Mouse (Mus musculus) midbrain, embryonic 12.5 days (tissue): ENCODE data around the gene Hnrnpf. TPM values are rescaled to one million over a fixed set of nuclear protein-coding genes. Genes with fewer than 3 reads are reported as not detected.

Experiments used
- ATAC-seq: fragments of 200-750 bp; cut with Nextera tagmentation; 2 replicates; pipeline ENCODE4 v1.8.0; 2017; ENCODE audit warnings: low read depth, moderate TSS enrichment, moderate library complexity; ENCODE audit not compliant: low FRiP score
- H3K27ac ChIP-seq: fragments of 300-500 bp; sonication (generic); replicated peaks from 2 replicates; pipeline ENCODE4 v1.5.1; 2016; ENCODE audit warnings: mild to moderate bottlenecking
- H3K27me3 ChIP-seq: fragments of 300-500 bp; sonication (generic); 2 replicates; pipeline ENCODE4 v1.6.1; 2016; ENCODE audit warnings: mild to moderate bottlenecking
- H3K36me3 ChIP-seq: fragments of 300-500 bp; sonication (generic); 2 replicates; pipeline ENCODE4 v1.6.1; 2016
- H3K4me1 ChIP-seq: fragments of 300-500 bp; sonication (generic); 2 replicates; pipeline ENCODE4 v1.6.1; 2016
- H3K4me2 ChIP-seq: fragments of 300-500 bp; sonication (generic); replicated peaks from 2 replicates; pipeline ENCODE4 v1.6.1; 2016; ENCODE audit warnings: mild to moderate bottlenecking, moderate library complexity
- H3K4me3 ChIP-seq: fragments of 300-500 bp; sonication (generic); 2 replicates; pipeline ENCODE4 v1.5.1; 2016; ENCODE audit warnings: mild to moderate bottlenecking
- H3K9ac ChIP-seq: fragments of 300-500 bp; sonication (generic); replicated peaks from 2 replicates; pipeline ENCODE4 v1.6.1; 2016; ENCODE audit warnings: mild to moderate bottlenecking, moderate library complexity
- H3K9me3 ChIP-seq: fragments of 300-500 bp; sonication (generic); 2 replicates; pipeline ENCODE4 v1.6.1; 2016; ENCODE audit warnings: mild to moderate bottlenecking
- WGBS: fragments of 180-500 bp; shearing (Covaris S2); methylation state at CpG from one replicate; pipeline ENCODE4 v1.1.7; 2016; 5-methylcytosine and 5-hydroxymethylcytosine counted together
- polyA plus RNA-seq: library from polyadenylated mRNA; unstranded; fragments of >200 nt; fragmentation: Nextera tagmentation; extraction: Ambion mirVana; gene quantifications from 2 replicates; pipeline ENCODE4 v1.2.1, GENCODE M21; 2016

The Hnrnpf gene
- polyA plus RNA-seq, 1 experiment from 2014 or later: 521 TPM

GRCm38 (mm10) chr6:117929945-117930655 lies 30.0 kb downstream of the Hnrnpf start:
- Histone ChIP-seq H3K9me3 (no peaks in the 10 kb centered on the region), H3K27me3 (no peaks in the 10 kb centered on the region), H3K36me3 (peaks cover 39% of the 10 kb centered on the region), H3K4me1 (no peaks in the 10 kb centered on the region), H3K4me2 (no peak overlapping the region), H3K4me3 (no peak overlapping the region), H3K27ac (no peak overlapping the region), H3K9ac (no peak overlapping the region)
- ATAC-seq: no peak
- 93% methylated on average over 3 of the region's 3 CpGs for WGBS

DNA sequence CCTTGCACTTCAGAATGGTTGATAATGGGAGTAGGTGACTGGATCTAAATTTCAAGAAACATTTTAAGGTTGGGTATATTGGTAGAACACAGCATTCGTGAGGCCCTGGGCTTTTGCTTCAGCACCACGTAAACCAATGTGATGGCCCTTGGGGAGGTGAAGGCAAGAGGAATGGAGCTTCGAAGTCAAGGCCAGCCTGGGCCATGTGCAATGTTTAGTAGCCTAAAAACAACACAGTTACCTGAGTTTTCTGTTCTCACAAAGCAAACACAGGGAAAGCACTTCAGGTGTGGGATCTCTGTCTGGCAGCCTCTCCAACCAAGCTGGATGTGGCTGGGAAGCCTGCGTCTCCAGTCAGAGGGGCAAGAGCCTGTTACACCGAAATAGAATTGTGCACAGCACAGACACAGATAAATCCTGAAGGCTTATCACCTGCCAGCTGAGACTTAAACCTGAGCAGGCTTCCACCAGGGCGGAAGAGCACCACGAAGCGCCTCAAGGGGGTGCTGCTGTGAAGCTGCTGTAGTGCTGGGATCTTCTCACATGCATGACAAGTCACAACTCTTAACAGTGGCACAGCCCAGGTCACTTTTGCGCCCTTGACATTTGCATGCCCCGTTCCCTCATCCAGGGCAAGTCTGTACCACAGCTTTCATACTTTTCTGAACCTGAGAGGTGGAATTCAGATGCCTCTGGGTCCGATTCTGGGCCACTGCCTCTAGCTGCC lies 32.4 kb downstream of the Hnrnpf start:
- H3K27me3 ChIP-seq: no peaks in the 10 kb centered on the region
- 56% methylated on average over 11 of the region's 11 CpGs for WGBS
- H3K9ac ChIP-seq: no peak overlapping the region

DNA sequence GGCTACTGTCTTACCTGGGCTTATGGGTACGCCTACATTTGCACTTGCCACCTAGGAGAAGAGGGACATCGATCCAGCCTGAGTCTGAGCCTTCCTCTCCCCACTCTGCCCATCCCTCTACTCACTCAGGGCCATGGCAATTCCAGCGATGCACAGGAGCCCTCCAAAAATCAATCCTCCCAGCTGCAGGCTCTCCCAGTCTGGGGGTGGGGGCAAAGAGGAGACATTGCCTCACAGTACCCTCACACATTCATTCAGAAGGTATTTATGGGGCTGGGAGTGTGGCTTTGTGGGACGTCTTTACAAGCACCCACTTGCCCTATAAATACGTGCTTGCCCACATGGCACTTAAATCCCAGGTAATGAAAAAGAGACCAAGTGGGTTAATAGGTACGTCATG lies 34.2 kb downstream of the Hnrnpf start:
- no peaks in the 10 kb centered on the region for H3K9me3 ChIP-seq
- no peak overlapping the region for H3K4me2 ChIP-seq
- no peak for ATAC-seq
- peaks cover 10% of the 10 kb centered on the region for H3K36me3 ChIP-seq
- H3K9ac ChIP-seq: no peak overlapping the region
- H3K27me3 ChIP-seq: no peaks in the 10 kb centered on the region
- no peak overlapping the region for H3K4me3 ChIP-seq
- H3K27ac ChIP-seq: no peak overlapping the region
- 89% methylated on average over 6 of the region's 6 CpGs for WGBS
- H3K4me1 ChIP-seq: no peaks in the 10 kb centered on the region

More for the DNA sequence above, 32.4 kb downstream of the Hnrnpf start:
- ATAC-seq: no peak
- peaks cover 26% of the 10 kb centered on the region for H3K36me3 ChIP-seq
- H3K4me1 ChIP-seq: no peaks in the 10 kb centered on the region
- H3K27ac ChIP-seq: no peak overlapping the region
- no peaks in the 10 kb centered on the region for H3K9me3 ChIP-seq
- no peak overlapping the region for H3K4me3 ChIP-seq
- no peak overlapping the region for H3K4me2 ChIP-seq

DNA sequence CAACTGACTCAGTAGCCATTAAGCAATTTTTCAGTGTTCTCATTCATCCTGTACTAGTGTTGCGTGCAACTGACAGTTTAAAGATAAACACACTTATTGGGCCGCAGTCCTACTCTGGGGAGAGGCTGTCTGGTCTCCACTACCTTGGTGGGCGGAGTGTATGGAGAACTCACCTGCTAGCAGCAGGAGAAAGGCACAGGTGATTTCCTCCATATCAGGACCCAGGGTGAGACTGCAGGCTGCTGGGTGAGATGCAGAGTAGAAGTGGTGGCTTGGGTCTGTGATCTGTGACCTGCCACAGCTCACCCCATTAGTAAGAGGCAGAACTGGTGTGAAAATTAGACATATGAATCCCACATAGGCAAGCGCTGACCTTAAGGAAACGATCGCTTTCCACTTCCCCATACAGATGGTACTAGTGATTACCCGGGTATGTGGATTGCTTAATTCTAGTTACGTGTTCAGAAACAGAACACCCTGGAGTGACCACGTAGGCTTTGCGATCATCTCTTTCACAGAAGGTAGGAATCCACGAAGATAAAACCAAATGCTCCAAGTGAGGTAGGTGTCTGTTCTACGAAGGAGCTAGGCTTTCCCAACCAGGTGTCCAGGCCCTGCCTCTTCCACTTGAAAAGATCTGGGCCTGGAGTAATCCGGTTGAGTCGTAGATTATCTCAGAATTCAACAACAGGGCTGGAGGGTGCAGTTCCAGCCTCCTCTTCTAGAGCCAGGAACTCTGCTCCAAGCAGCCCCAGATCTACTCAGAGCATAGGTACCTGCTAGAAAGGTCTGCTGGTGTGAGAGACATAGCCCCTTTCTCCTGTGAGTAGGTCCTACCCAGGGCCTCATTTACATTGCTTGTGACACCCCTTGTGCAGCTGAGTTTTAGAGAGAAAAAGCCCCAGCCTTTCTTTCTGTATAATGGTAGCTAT lies 35.8 kb downstream of the Hnrnpf start:
- Histone ChIP-seq H3K27ac (no peak overlapping the region), H3K4me2 (no peak overlapping the region), H3K9ac (no peak overlapping the region), H3K36me3 (no peaks in the 10 kb centered on the region), H3K4me1 (no peaks in the 10 kb centered on the region), H3K9me3 (no peaks in the 10 kb centered on the region), H3K4me3 (no peak overlapping the region), H3K27me3 (no peaks in the 10 kb centered on the region)
- no peak for ATAC-seq
- 93% methylated on average over 14 of the region's 14 CpGs for WGBS

DNA sequence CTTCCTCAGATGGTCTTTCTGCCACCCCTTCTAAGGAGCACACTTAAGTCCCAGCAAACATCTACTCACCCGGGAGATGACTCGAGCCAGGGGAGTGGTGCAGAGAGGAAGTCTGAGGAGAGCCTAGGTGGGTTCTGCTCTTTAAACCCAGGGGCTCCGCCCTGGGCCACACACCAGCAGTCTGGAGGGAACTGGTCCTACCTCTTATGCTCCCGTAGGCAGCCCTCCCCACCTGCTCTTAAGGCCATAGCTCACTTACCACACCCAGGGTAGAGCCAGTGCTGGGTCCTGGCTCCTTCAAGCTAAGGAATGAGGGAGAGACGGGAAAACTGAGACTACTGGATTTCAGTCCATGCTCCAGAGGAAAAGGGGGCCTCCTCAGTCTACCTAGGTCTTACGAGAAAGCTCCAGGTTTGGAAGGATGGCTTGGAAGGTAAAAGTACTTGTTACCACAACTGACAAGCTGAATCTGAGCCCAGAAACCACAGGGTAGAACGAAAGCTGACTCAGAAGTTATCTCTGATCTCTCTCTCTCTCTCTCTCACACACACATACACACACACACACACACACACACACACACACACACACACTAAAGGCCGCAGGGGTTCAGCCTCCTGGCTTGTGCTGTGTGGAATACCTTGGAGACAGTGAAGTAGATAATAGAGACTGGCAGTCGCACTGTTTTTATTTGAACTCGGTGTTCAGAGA lies 37.3 kb downstream of the Hnrnpf start, which contains the start of gene Fxyd4:
Gene Fxyd4, minus strand, starts transcription at position 471 of the 711 bp plus-strand sequence.
- no peaks in the 10 kb centered on the region for H3K4me1 ChIP-seq
- no peak within 1 kb of the TSS for H3K9ac ChIP-seq
- WGBS: 78% methylated on average over 10 of the region's 10 CpGs
- no peaks in the 10 kb centered on the region for H3K9me3 ChIP-seq
- no peaks in the 10 kb centered on the region for H3K27me3 ChIP-seq
- ATAC-seq: no peak
- no peak within 1 kb of the TSS for H3K4me3 ChIP-seq
- no peaks in the 10 kb centered on the region for H3K36me3 ChIP-seq
- H3K4me2 ChIP-seq: no peak within 1 kb of the TSS
- no peak within 1 kb of the TSS for H3K27ac ChIP-seq

- Histone ChIP-seq H3K9me3 (no peaks in the 10 kb centered on the region), H3K9ac (no peak overlapping the region), H3K27ac (no peak overlapping the region), H3K4me3 (no peak overlapping the region), H3K27me3 (no peaks in the 10 kb centered on the region), H3K4me2 (no peak overlapping the region), H3K36me3 (no peaks in the 10 kb centered on the region), H3K4me1 (no peaks in the 10 kb centered on the region)
- no peak for ATAC-seq
- 89% methylated on average over 10 of the region's 10 CpGs for WGBS
Measured at GRCm38 (mm10) chr6:117938951-117939350, 38.8 kb downstream of the Hnrnpf start.

- Histone ChIP-seq H3K36me3 (no peaks in the 10 kb centered on the region), H3K9me3 (no peaks in the 10 kb centered on the region), H3K27me3 (no peaks in the 10 kb centered on the region), H3K4me2 (no peak overlapping the region), H3K9ac (no peak overlapping the region), H3K27ac (no peak overlapping the region), H3K4me1 (no peaks in the 10 kb centered on the region), H3K4me3 (no peak overlapping the region)
- 84% methylated on average over 10 of the region's 10 CpGs for WGBS
- no peak for ATAC-seq
Measured at GRCm38 (mm10) chr6:117942769-117943168, 42.6 kb downstream of the Hnrnpf start.

DNA sequence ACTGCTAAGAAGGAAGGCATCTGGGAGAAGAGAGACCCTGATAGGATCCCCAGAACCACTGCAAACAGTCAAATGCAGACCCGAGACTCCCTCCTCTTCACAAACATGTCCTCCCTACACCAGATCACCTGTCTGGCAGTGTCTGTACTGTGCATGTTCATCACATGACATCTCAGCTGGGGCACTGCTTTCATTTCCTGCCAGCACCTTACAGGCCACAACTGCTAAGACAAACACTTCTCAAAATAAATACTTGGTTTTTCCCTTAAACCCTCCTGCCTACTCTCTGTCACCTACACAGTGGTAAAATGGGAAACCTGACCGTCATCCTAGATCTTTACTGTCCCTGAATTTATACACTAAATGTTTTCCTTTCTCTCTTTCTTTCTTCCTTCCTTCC lies 43.8 kb downstream of the Hnrnpf start:
- 93% methylated on average over 2 of the region's 2 CpGs for WGBS

DNA sequence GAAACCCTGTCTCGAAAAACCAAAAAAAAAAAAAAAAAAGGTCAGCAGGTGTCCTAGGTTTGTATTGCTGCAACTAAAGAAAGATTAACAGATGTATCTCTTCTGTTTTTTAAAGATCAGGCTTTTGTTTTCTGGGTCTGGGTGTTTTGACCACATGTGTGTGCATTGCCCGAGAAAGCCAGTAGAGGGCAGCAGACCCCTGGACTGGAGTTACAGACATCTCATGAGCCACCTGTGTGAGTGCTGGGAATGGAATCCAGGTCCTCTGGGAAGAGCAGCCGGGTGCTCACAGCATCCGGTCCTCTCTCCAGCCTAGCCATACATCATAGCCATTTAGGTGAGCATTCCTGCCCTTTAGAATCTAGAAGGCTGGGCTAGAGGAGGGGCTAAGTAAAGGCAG lies 52.2 kb downstream of the Hnrnpf start:
- H3K27me3 ChIP-seq: no peaks in the 10 kb centered on the region
- no peak overlapping the region for H3K4me2 ChIP-seq
- H3K9ac ChIP-seq: no peak overlapping the region
- no peak overlapping the region for H3K4me3 ChIP-seq
- no peak overlapping the region for H3K27ac ChIP-seq
- H3K36me3 ChIP-seq: no peaks in the 10 kb centered on the region
- ATAC-seq: no peak
- H3K9me3 ChIP-seq: peaks cover 3% of the 10 kb centered on the region; the same call in 1 of the 2 replicates
- WGBS: 86% methylated on average over 4 of the region's 4 CpGs
- 0 out of 2 replicates have a peak, but pooled peaks cover 7% of the 10 kb centered on the region for H3K4me1 ChIP-seq

More for the DNA sequence above, 43.8 kb downstream of the Hnrnpf start:
- Histone ChIP-seq H3K27ac (no peak overlapping the region), H3K4me1 (no peaks in the 10 kb centered on the region), H3K9ac (no peak overlapping the region), H3K9me3 (no peaks in the 10 kb centered on the region), H3K4me2 (no peak overlapping the region), H3K27me3 (no peaks in the 10 kb centered on the region), H3K4me3 (no peak overlapping the region), H3K36me3 (no peaks in the 10 kb centered on the region)
- no peak for ATAC-seq

DNA sequence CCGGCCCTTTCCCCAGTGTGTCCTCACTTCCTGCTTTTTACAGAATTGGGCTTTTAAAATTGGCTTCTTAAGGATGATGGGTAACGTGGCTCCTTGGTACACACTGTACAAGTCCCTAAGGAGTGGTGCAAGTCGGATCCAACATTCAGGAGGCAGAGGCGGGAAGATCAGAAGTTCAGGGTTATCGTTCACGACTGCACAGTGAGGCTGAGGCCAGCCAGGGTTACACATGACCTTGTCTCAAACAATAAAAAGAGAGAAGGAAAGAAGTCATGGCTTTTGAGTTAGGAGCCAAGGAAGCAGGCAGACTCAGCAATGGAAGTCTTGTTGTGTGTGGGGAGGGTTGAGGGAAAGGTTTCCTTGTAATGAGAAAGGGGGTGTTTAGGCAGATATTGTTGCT lies 56.0 kb downstream of the Hnrnpf start:
- 0 out of 2 replicates have a peak, but pooled peaks cover 7% of the 10 kb centered on the region for H3K4me1 ChIP-seq
- H3K4me2 ChIP-seq: no peak overlapping the region
- ATAC-seq: no peak
- 77% methylated on average over 6 of the region's 6 CpGs for WGBS
- no peaks in the 10 kb centered on the region for H3K27me3 ChIP-seq
- no peak overlapping the region for H3K27ac ChIP-seq
- H3K9ac ChIP-seq: no peak overlapping the region
- no peaks in the 10 kb centered on the region for H3K36me3 ChIP-seq
- no peak overlapping the region for H3K4me3 ChIP-seq
- H3K9me3 ChIP-seq: peaks cover 3% of the 10 kb centered on the region; the same call in 1 of the 2 replicates

DNA sequence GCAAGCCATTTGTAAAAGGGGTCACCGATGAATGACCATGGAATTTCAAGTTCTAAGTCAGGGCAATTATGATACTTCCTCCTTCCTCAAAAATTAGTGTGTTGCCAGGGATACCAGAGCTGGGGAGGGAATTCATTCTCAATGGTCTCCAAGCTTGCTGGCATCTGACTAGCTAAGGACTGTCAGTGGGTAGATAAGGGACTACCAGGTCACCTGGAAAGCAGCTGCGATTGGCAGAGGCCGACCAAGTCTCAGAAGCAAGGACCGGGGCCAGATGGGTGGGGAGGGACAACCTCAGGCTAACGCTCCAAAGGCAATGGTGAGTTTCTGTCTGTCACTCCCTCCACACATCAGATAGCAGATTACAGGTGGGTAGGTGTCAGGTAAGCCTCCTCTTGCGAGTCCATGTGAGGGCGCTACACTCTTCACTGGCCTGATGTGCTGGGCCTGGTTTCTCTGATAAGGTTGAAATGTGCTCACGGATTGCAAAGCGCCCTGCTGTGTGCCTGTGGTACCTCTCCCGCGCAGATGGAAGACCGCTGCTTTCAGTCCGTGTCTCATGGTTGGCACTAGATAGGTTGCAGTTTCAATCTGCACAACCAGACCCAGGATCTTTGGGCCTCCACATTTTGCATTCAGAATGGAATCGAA lies 56.9 kb downstream of the Hnrnpf start:
- Histone ChIP-seq H3K9me3 (peaks cover 3% of the 10 kb centered on the region; the same call in 1 of the 2 replicates), H3K36me3 (no peaks in the 10 kb centered on the region), H3K4me2 (no peak overlapping the region), H3K27ac (no peak overlapping the region), H3K4me3 (no peak overlapping the region), H3K9ac (no peak overlapping the region), H3K27me3 (no peaks in the 10 kb centered on the region), H3K4me1 (0 out of 2 replicates have a peak, but pooled peaks cover 7% of the 10 kb centered on the region)
- 22% methylated on average over 14 of the region's 14 CpGs for WGBS
- no peak for ATAC-seq
